Mouse (Mus musculus) ES-Bruce4 (cell line): ENCODE measurements at regions not wholly inside any gene's neighbourhood (a gene's known extent, or its start where the extent isn't known, plus 50 kb on each side); places are given as distances from the start of the nearest gene placed in this dataset.

ENCODE experiments used
- EP300 ChIP-seq: IDR thresholded peaks from 2 replicates; pipeline ENCODE4 v1.6.1; 2011; ENCODE audit warnings: low read depth, low read length; ENCODE audit not compliant: insufficient read depth
- POLR2A ChIP-seq: IDR thresholded peaks from one replicate; pipeline ENCODE4 v1.8.1; 2011; ENCODE audit warnings: low read length; ENCODE audit not compliant: insufficient read depth

GRCm38 (mm10) chr8:34361377-34361776, 249.8 kb upstream of the Gm10131 start:
- no peak for TF ChIP-seq POLR2A
- TF ChIP-seq EP300, result no peak
